Mouse (Mus musculus) left cerebral cortex, postnatal 4 days (tissue): ENCODE results near the gene Gm20865. TPM values are rescaled to one million over a fixed set of nuclear protein-coding genes. Genes with fewer than 3 reads are reported as not detected.
"Not testable (repeated sequence)": the region's sequence is repeated elsewhere in the genome, so short reads cannot be mapped to it uniquely, and the experiment has no call there.

ENCODE experiments used
- DNase-seq: peaks from one replicate; pipeline ENCODE4 v3.0.0-alpha.2; 2022
- intact Hi-C: fragments of 180-260 bp; cut with DNase I; formaldehyde crosslinking; loops from one replicate; pipeline ENCODE4 v1.15.1; 2025
- total RNA-seq, 2 experiments: library from RNA; stranded (reverse); gene quantifications; 2 replicates each; pipeline ENCODE4 v1.2.3; 2021

Gene Gm20865
- not detected for total RNA-seq

GRCm38 (mm10) chrY:21241275-21241674 lies at the start of gene Gm20865:
TSS of gene Gm20865 (plus strand) at chrY:21241575.
- intact Hi-C loops, DNase-seq: not testable (repeated sequence)

Other genes starting within 250 kb of the Gm20865 start
- gene Gm29866, start 247.9 kb upstream of the Gm20865 start, total RNA-seq, result not detected
- gene Gm20909, start 77.0 kb upstream of the Gm20865 start, total RNA-seq, result not detected